Mouse (Mus musculus): ENCODE measurements at regions not wholly inside any gene's neighbourhood (a gene's known extent, or its start where the extent isn't known, plus 50 kb on each side); places are given as distances from the start of the nearest gene placed in this dataset.

- TF ChIP-seq CTCF (IDR thresholded peaks at IDR 0.05 in 2 of 3, conservative IDR thresholded peaks at IDR 0.05 in 1 of 3; ENCODE audit: control insufficient read depth in 1 of 3, insufficient read depth in 1 of 3, low read depth in 2 of 3, low read length in 3 of 3, poor library complexity in 1 of 3, severe bottlenecking in 1 of 3) (no peak), TCF12 (IDR thresholded peaks at IDR 0.05; ENCODE audit: low read depth, low read length) (0 out of 2 replicates have a peak, but pooled peaks have one; percentile 32), BHLHE40 (IDR thresholded peaks at IDR 0.05; ENCODE audit: borderline replicate concordance, low read depth, low read length) (no peak), HCFC1 (IDR thresholded peaks at IDR 0.05; ENCODE audit: low read depth, low read length) (no peak), TAL1 (IDR thresholded peaks at IDR 0.05; ENCODE audit: low read length) (no peak), KAT2A (conservative IDR thresholded peaks at IDR 0.05; ENCODE audit: low read depth, low read length) (no peak), E2F4 (IDR thresholded peaks at IDR 0.05; ENCODE audit: borderline replicate concordance, low read depth, low read length) (no peak), POLR2A (IDR thresholded peaks at IDR 0.05; ENCODE audit: control insufficient read depth in 1 of 2, insufficient read depth in 1 of 2, low read depth in 1 of 2, low read length in 2 of 2, poor library complexity in 1 of 2) (no peak), EP300 (IDR thresholded peaks at IDR 0.05; ENCODE audit: low read depth in 1 of 2, low read length in 2 of 2) (peak; percentile 47 to 48; a peak in 1 of 4 replicates), RCOR1 (IDR thresholded peaks at IDR 0.05; ENCODE audit: low read depth, low read length) (no peak), USF2 (IDR thresholded peaks at IDR 0.05; ENCODE audit: borderline replicate concordance in 1 of 2, insufficient read depth in 1 of 2, low read depth in 1 of 2, low read length in 2 of 2) (no peak), MXI1 (IDR thresholded peaks at IDR 0.05; ENCODE audit: low read depth, low read length) (no peak), NELFE (IDR thresholded peaks at IDR 0.05; ENCODE audit: low read depth, low read length) (no peak), SMC3 (IDR thresholded peaks at IDR 0.05; ENCODE audit: low read depth, low read length) (no peak)
Measured at GRCm38 (mm10) chrX:130655815-130656214, 906.3 kb downstream of the Diaph2 start.

All from MEL (cell line).